Mouse (Mus musculus) C2C12 (cell line): ENCODE measurements around the gene Isyna1.

Source experiments
- CTCF ChIP-seq: IDR thresholded peaks from one replicate; pipeline ENCODE4 v1.5.1; 2011; ENCODE audit not compliant: control insufficient read depth, insufficient read depth, insufficient read length
- MAX ChIP-seq: IDR thresholded peaks from one replicate; pipeline ENCODE4 v1.6.1; 2011; ENCODE audit warnings: mild to moderate bottlenecking, control low read depth

GRCm38 (mm10) chr8:70602139-70602811 is 8.1 kb downstream of the Isyna1 start:
- TF ChIP-seq MAX (no peak), CTCF (no peak)
